Mouse (Mus musculus) ES-Bruce4 (cell line): ENCODE measurements at regions not wholly inside any gene's neighbourhood (a gene's known extent, or its start where the extent isn't known, plus 50 kb on each side); places are given as distances from the start of the nearest gene placed in this dataset.

Source experiments
- CTCF ChIP-seq: IDR thresholded peaks from one replicate; pipeline ENCODE4 v1.8.1; 2011; ENCODE audit warnings: low read depth, low read length
- EP300 ChIP-seq: IDR thresholded peaks from 2 replicates; pipeline ENCODE4 v1.6.1; 2011; ENCODE audit warnings: low read depth, low read length; ENCODE audit not compliant: insufficient read depth
- POLR2A ChIP-seq: IDR thresholded peaks from one replicate; pipeline ENCODE4 v1.8.1; 2011; ENCODE audit warnings: low read length; ENCODE audit not compliant: insufficient read depth

- TF ChIP-seq CTCF (no peak), POLR2A (no peak), EP300 (no peak)
These were observed 77.0 kb upstream of the Xcl1 start for GRCm38 (mm10) chr1:165012376-165012775.
